Mouse (Mus musculus) c-Kit-positive CD71-positive TER-119-positive erythroid progenitor cells, embryonic 14.5 days (primary cell): ENCODE data around the gene Rwdd3.

Experiments
- DNase-seq: peaks from one replicate; pipeline ENCODE4 v3.0.0-alpha.2; 2013; ENCODE audit warnings: low spot score

Gene Rwdd3

GRCm38 (mm10) chr3:121171243-121171871 is at the start of gene Rwdd3:
Rwdd3 (minus strand) TSS chr3:121171695.
- peak; percentile 91 for DNase-seq

- no peak for DNase-seq
Measured at GRCm38 (mm10) chr3:121217011-121217410, 45.5 kb upstream of the Rwdd3 start.

GRCm38 (mm10) chr3:121213501-121213900 is 42.0 kb upstream of the Rwdd3 start:
- DNase-seq, result no peak

- no peak for DNase-seq
Measured at GRCm38 (mm10) chr3:121212156-121212555, 40.7 kb upstream of the Rwdd3 start.

GRCm38 (mm10) chr3:121208994-121209393 is 37.5 kb upstream of the Rwdd3 start:
- DNase-seq, result no peak

GRCm38 (mm10) chr3:121206202-121206882 is 34.8 kb upstream of the Rwdd3 start:
- DNase-seq, result no peak

- no peak for DNase-seq
Measured at GRCm38 (mm10) chr3:121202638-121203037, 31.1 kb upstream of the Rwdd3 start.

GRCm38 (mm10) chr3:121201012-121201747 is 29.7 kb upstream of the Rwdd3 start:
- peak; percentile 95 for DNase-seq

GRCm38 (mm10) chr3:121189199-121189598 is 17.7 kb upstream of the Rwdd3 start:
- no peak for DNase-seq

- no peak for DNase-seq
Measured at GRCm38 (mm10) chr3:121187510-121187909, 16.0 kb upstream of the Rwdd3 start.

GRCm38 (mm10) chr3:121186925-121187324 is 15.4 kb upstream of the Rwdd3 start:
- DNase-seq, result no peak

GRCm38 (mm10) chr3:121185197-121185596 is 13.7 kb upstream of the Rwdd3 start:
- DNase-seq, result no peak

- DNase-seq, result no peak
Measured at GRCm38 (mm10) chr3:121176011-121176410, 4.5 kb upstream of the Rwdd3 start.

GRCm38 (mm10) chr3:121174248-121174945 is 2.9 kb upstream of the Rwdd3 start:
- no peak for DNase-seq

GRCm38 (mm10) chr3:121172718-121173117 is 1.2 kb upstream of the Rwdd3 start:
- no peak for DNase-seq

GRCm38 (mm10) chr3:121171872-121172265 is 374 bp upstream of the Rwdd3 start:
- no peak for DNase-seq

- no peak for DNase-seq
Measured at GRCm38 (mm10) chr3:121170631-121171030, 864 bp downstream of the Rwdd3 start.

- peak; percentile 54 for DNase-seq
Measured at GRCm38 (mm10) chr3:121169092-121169942, 2.2 kb downstream of the Rwdd3 start.

- DNase-seq, result no peak
Measured at GRCm38 (mm10) chr3:121168581-121168980, 2.9 kb downstream of the Rwdd3 start.

GRCm38 (mm10) chr3:121163271-121163819 is 8.2 kb downstream of the Rwdd3 start:
- DNase-seq, result peak; percentile 59

GRCm38 (mm10) chr3:121161661-121162060 is 9.8 kb downstream of the Rwdd3 start:
- no peak for DNase-seq
